Mouse (Mus musculus) liver, embryonic 16.5 days (tissue): ENCODE measurements around the gene Efcab11. TPM values are rescaled to one million over a fixed set of nuclear protein-coding genes. Genes with fewer than 3 reads are reported as not detected.

Experiments
- ATAC-seq: fragments of 200-750 bp; cut with Nextera tagmentation; 2 replicates; pipeline ENCODE4 v1.8.0; 2017; ENCODE audit warnings: low read depth, mild to moderate bottlenecking, moderate number of reproducible peaks, moderate library complexity
- H3K27ac ChIP-seq: fragments of 300-500 bp; sonication (generic); 2 replicates; pipeline ENCODE4 v1.5.1; 2014; ENCODE audit warnings: mild to moderate bottlenecking, low read length
- H3K27me3 ChIP-seq: fragments of 300-500 bp; sonication (generic); 2 replicates; pipeline ENCODE4 v1.6.1; 2014; ENCODE audit warnings: low read depth, low read length, mixed read lengths; ENCODE audit not compliant: control insufficient read depth, insufficient read depth
- H3K36me3 ChIP-seq: fragments of 300-500 bp; sonication (generic); 2 replicates; pipeline ENCODE4 v1.6.1; 2014; ENCODE audit warnings: mild to moderate bottlenecking; ENCODE audit not compliant: control insufficient read depth, insufficient read depth
- H3K4me1 ChIP-seq: fragments of 300-500 bp; sonication (generic); 2 replicates; pipeline ENCODE4 v1.6.1; 2014; ENCODE audit warnings: low read depth, low read length, mixed read lengths; ENCODE audit not compliant: control insufficient read depth
- H3K4me2 ChIP-seq: fragments of 300-500 bp; sonication (generic); 2 replicates; pipeline ENCODE4 v1.6.1; 2014; ENCODE audit warnings: low read depth, low read length, mixed read lengths
- H3K4me3 ChIP-seq: fragments of 300-500 bp; sonication (generic); 2 replicates; pipeline ENCODE4 v1.5.1; 2014; ENCODE audit warnings: low read depth, mild to moderate bottlenecking, low read length
- H3K9ac ChIP-seq: fragments of 300-500 bp; sonication (generic); 2 replicates; pipeline ENCODE4 v1.6.1; 2014; ENCODE audit warnings: low read depth, low read length
- H3K9me3 ChIP-seq: fragments of 300-500 bp; sonication (generic); replicated peaks from 2 replicates; pipeline ENCODE4 v1.6.1; 2016; ENCODE audit warnings: low read length; ENCODE audit not compliant: control insufficient read depth
- WGBS: fragments of 180-500 bp; shearing (Covaris S2); extraction: QIAGEN DNeasy Blood & Tissue Kit; methylation state at CpG from one replicate; pipeline ENCODE4 v1.1.7; 2014; ENCODE audit not compliant: insufficient replicate concordance; 5-methylcytosine and 5-hydroxymethylcytosine counted together
- polyA plus RNA-seq: library from polyadenylated mRNA; unstranded; fragments of >200 nt; fragmentation: Nextera tagmentation; extraction: Ambion mirVana; gene quantifications from 2 replicates; pipeline ENCODE4 v1.2.1, GENCODE M21; 2015

The Efcab11 gene
- polyA plus RNA-seq, 1 experiment from 2014 or later: 5.0 TPM

- no peak for ATAC-seq
- WGBS: 55% methylated on average over 2 of the region's 2 CpGs
- H3K4me1 ChIP-seq: no peaks in the 10 kb centered on the region
- H3K27me3 ChIP-seq: no peaks in the 10 kb centered on the region
- H3K9me3 ChIP-seq: no peaks in the 10 kb centered on the region
- H3K36me3 ChIP-seq: no peaks in the 10 kb centered on the region
- no peak overlapping the region for H3K4me3 ChIP-seq
- H3K4me2 ChIP-seq: no peak overlapping the region
- H3K27ac ChIP-seq: no peak overlapping the region
- no peak overlapping the region for H3K9ac ChIP-seq
These were observed 88.3 kb downstream of the Efcab11 start for GRCm38 (mm10) chr12:99795921-99796320.

- no peaks in the 10 kb centered on the region for H3K27me3 ChIP-seq
- H3K4me2 ChIP-seq: no peak overlapping the region
- H3K9me3 ChIP-seq: no peaks in the 10 kb centered on the region
- no peaks in the 10 kb centered on the region for H3K36me3 ChIP-seq
- no peak for ATAC-seq
- H3K4me1 ChIP-seq: no peaks in the 10 kb centered on the region
- H3K9ac ChIP-seq: no peak overlapping the region
- H3K4me3 ChIP-seq: no peak overlapping the region
- 58% methylated on average over 7 of the region's 7 CpGs for WGBS
- no peak overlapping the region for H3K27ac ChIP-seq
These were observed 89.2 kb downstream of the Efcab11 start for GRCm38 (mm10) chr12:99794792-99795620.

- no peaks in the 10 kb centered on the region for H3K4me1 ChIP-seq
- no peak overlapping the region for H3K4me2 ChIP-seq
- H3K9me3 ChIP-seq: no peaks in the 10 kb centered on the region
- WGBS: 72% methylated on average over 4 of the region's 4 CpGs
- H3K27ac ChIP-seq: no peak overlapping the region
- no peaks in the 10 kb centered on the region for H3K36me3 ChIP-seq
- no peak overlapping the region for H3K9ac ChIP-seq
- no peak overlapping the region for H3K4me3 ChIP-seq
- no peak for ATAC-seq
- no peaks in the 10 kb centered on the region for H3K27me3 ChIP-seq
These were observed 90.1 kb downstream of the Efcab11 start for GRCm38 (mm10) chr12:99794158-99794515.

- 53% methylated on average over 10 of the region's 10 CpGs for WGBS
- no peaks in the 10 kb centered on the region for H3K4me1 ChIP-seq
- H3K4me2 ChIP-seq: no peak overlapping the region
- H3K9ac ChIP-seq: no peak overlapping the region
- no peak overlapping the region for H3K27ac ChIP-seq
- no peak overlapping the region for H3K4me3 ChIP-seq
- no peaks in the 10 kb centered on the region for H3K9me3 ChIP-seq
- ATAC-seq: no peak
- no peaks in the 10 kb centered on the region for H3K36me3 ChIP-seq
- no peaks in the 10 kb centered on the region for H3K27me3 ChIP-seq
These were observed 90.6 kb downstream of the Efcab11 start for GRCm38 (mm10) chr12:99793465-99794157.

- no peak overlapping the region for H3K9ac ChIP-seq
- no peak overlapping the region for H3K4me2 ChIP-seq
- no peaks in the 10 kb centered on the region for H3K9me3 ChIP-seq
- no peaks in the 10 kb centered on the region for H3K36me3 ChIP-seq
- ATAC-seq: no peak
- H3K4me1 ChIP-seq: no peaks in the 10 kb centered on the region
- no peaks in the 10 kb centered on the region for H3K27me3 ChIP-seq
- H3K4me3 ChIP-seq: no peak overlapping the region
- 29% methylated on average over 5 of the region's 5 CpGs for WGBS
- no peak overlapping the region for H3K27ac ChIP-seq
These were observed 94.8 kb downstream of the Efcab11 start for GRCm38 (mm10) chr12:99789283-99789960.

- 66% methylated on average over 5 of the region's 5 CpGs for WGBS
- no peaks in the 10 kb centered on the region for H3K36me3 ChIP-seq
- no peaks in the 10 kb centered on the region for H3K4me1 ChIP-seq
- no peak overlapping the region for H3K4me3 ChIP-seq
- no peak overlapping the region for H3K4me2 ChIP-seq
- H3K27ac ChIP-seq: no peak overlapping the region
- H3K9ac ChIP-seq: no peak overlapping the region
- ATAC-seq: no peak
- no peaks in the 10 kb centered on the region for H3K27me3 ChIP-seq
- no peaks in the 10 kb centered on the region for H3K9me3 ChIP-seq
These were observed 102.5 kb downstream of the Efcab11 start for GRCm38 (mm10) chr12:99781774-99782173.

GRCm38 (mm10) chr12:99780396-99780795, 103.8 kb downstream of the Efcab11 start:
- Histone ChIP-seq H3K9me3 (no peaks in the 10 kb centered on the region), H3K4me1 (no peaks in the 10 kb centered on the region), H3K27ac (no peak overlapping the region), H3K4me3 (no peak overlapping the region), H3K36me3 (no peaks in the 10 kb centered on the region), H3K9ac (no peak overlapping the region), H3K27me3 (no peaks in the 10 kb centered on the region), H3K4me2 (no peak overlapping the region)
- 65% methylated on average over 3 of the region's 3 CpGs for WGBS
- no peak for ATAC-seq

- Histone ChIP-seq H3K4me1 (no peaks in the 10 kb centered on the region), H3K27ac (no peak overlapping the region), H3K4me3 (no peak overlapping the region), H3K9ac (no peak overlapping the region), H3K36me3 (no peaks in the 10 kb centered on the region), H3K4me2 (no peak overlapping the region), H3K9me3 (no peaks in the 10 kb centered on the region), H3K27me3 (no peaks in the 10 kb centered on the region)
- no peak for ATAC-seq
- 76% methylated on average over 7 of the region's 7 CpGs for WGBS
These were observed 104.3 kb downstream of the Efcab11 start for GRCm38 (mm10) chr12:99779908-99780307.
